Mouse (Mus musculus): ENCODE data around the gene Hrct1. TPM values are rescaled to one million over a fixed set of nuclear protein-coding genes. Genes with fewer than 3 reads are reported as not detected.

Gene Hrct1
- polyA plus RNA-seq, 1 experiment from 2014 or later: 1.0 TPM

Other genes starting within 250 kb of the Hrct1 start
- gene Sit1, start 243.5 kb upstream of the Hrct1 start, polyA plus RNA-seq (2014; fragmentation: Nextera tagmentation; extraction: Ambion mirVana): not detected in 2 replicates
- gene Ccdc107, start 234.3 kb upstream of the Hrct1 start, polyA plus RNA-seq (2014; fragmentation: Nextera tagmentation; extraction: Ambion mirVana): 59.4 and 72.2 TPM in 2 replicates
- gene Arhgef39, start 227.5 kb upstream of the Hrct1 start, polyA plus RNA-seq (2014; fragmentation: Nextera tagmentation; extraction: Ambion mirVana): 36.4 and 38.2 TPM in 2 replicates
- gene Car9, start 220.2 kb upstream of the Hrct1 start, polyA plus RNA-seq (2014; fragmentation: Nextera tagmentation; extraction: Ambion mirVana): 0.80 and 1.3 TPM in 2 replicates
- 208 and 212 TPM in 2 replicates for gene Tpm2, start 203.4 kb upstream of the Hrct1 start, polyA plus RNA-seq (2014; fragmentation: Nextera tagmentation; extraction: Ambion mirVana)
- 50.2 and 55.7 TPM in 2 replicates for gene Creb3, start 164.9 kb upstream of the Hrct1 start, polyA plus RNA-seq (2014; fragmentation: Nextera tagmentation; extraction: Ambion mirVana)
- 72.6 and 87.2 TPM in 2 replicates for gene Tln1, start 164.5 kb upstream of the Hrct1 start, polyA plus RNA-seq (2014; fragmentation: Nextera tagmentation; extraction: Ambion mirVana)
- 27.9 and 34.4 TPM in 2 replicates for gene Rgp1, start 148.5 kb upstream of the Hrct1 start, polyA plus RNA-seq (2014; fragmentation: Nextera tagmentation; extraction: Ambion mirVana)
- 13.1 and 17.9 TPM in 2 replicates for gene Gba2, start 148.3 kb upstream of the Hrct1 start, polyA plus RNA-seq (2014; fragmentation: Nextera tagmentation; extraction: Ambion mirVana)
- gene Msmp, start 142.7 kb upstream of the Hrct1 start, polyA plus RNA-seq (2014; fragmentation: Nextera tagmentation; extraction: Ambion mirVana): 0.63 and 1.0 TPM in 2 replicates
- 6.0 and 11.1 TPM in 2 replicates for gene Npr2, start 95.3 kb upstream of the Hrct1 start, polyA plus RNA-seq (2014; fragmentation: Nextera tagmentation; extraction: Ambion mirVana)
- 0.93 and 1.3 TPM in 2 replicates for gene Spag8, start 73.6 kb upstream of the Hrct1 start, polyA plus RNA-seq (2014; fragmentation: Nextera tagmentation; extraction: Ambion mirVana)
- 107 and 136 TPM in 2 replicates for gene Hint2, start 70.7 kb upstream of the Hrct1 start, polyA plus RNA-seq (2014; fragmentation: Nextera tagmentation; extraction: Ambion mirVana)
- gene Tmem8b, start 58.2 kb upstream of the Hrct1 start, polyA plus RNA-seq (2014; fragmentation: Nextera tagmentation; extraction: Ambion mirVana): 2.6 and 3.2 TPM in 2 replicates
- 2.6 and 3.7 TPM in 2 replicates for gene Fam221b, start 58.0 kb upstream of the Hrct1 start, polyA plus RNA-seq (2014; fragmentation: Nextera tagmentation; extraction: Ambion mirVana)
- gene Olfr70, start 26.4 kb upstream of the Hrct1 start, polyA plus RNA-seq (2014; fragmentation: Nextera tagmentation; extraction: Ambion mirVana): not detected in 2 replicates
- not detected in 2 replicates for gene Olfr71, start 16.9 kb upstream of the Hrct1 start, polyA plus RNA-seq (2014; fragmentation: Nextera tagmentation; extraction: Ambion mirVana)
- 0.04 and 0.14 TPM in 2 replicates for gene Spaar, start 2.8 kb downstream of the Hrct1 start, polyA plus RNA-seq (2014; fragmentation: Nextera tagmentation; extraction: Ambion mirVana)
- not detected in 2 replicates for gene Olfr159, start 43.8 kb downstream of the Hrct1 start, polyA plus RNA-seq (2014; fragmentation: Nextera tagmentation; extraction: Ambion mirVana)
- gene Olfr156, start 96.7 kb downstream of the Hrct1 start, polyA plus RNA-seq (2014; fragmentation: Nextera tagmentation; extraction: Ambion mirVana): not detected in 2 replicates
- not detected in 2 replicates for gene Olfr157, start 113.0 kb downstream of the Hrct1 start, polyA plus RNA-seq (2014; fragmentation: Nextera tagmentation; extraction: Ambion mirVana)
- gene Olfr155, start 124.4 kb downstream of the Hrct1 start, polyA plus RNA-seq (2014; fragmentation: Nextera tagmentation; extraction: Ambion mirVana): not detected in 2 replicates
- gene Reck, start 148.3 kb downstream of the Hrct1 start, polyA plus RNA-seq (2014; fragmentation: Nextera tagmentation; extraction: Ambion mirVana): 16.9 and 26.2 TPM in 2 replicates
- gene Glipr2, start 230.2 kb downstream of the Hrct1 start, polyA plus RNA-seq (2014; fragmentation: Nextera tagmentation; extraction: Ambion mirVana): 51.4 and 63.6 TPM in 2 replicates

All from kidney, embryonic 14.5 days (tissue).